Mouse (Mus musculus) bone marrow, adult 2 months (tissue): Measurements from ENCODE around the gene Hoxc11. TPM values are rescaled to one million over a fixed set of nuclear protein-coding genes. Genes with fewer than 3 reads are reported as not detected.

ENCODE experiments used
- H3K27ac ChIP-seq: fragments of 200-500 bp; 2 replicates; pipeline ENCODE4 v1.5.1; 2012; ENCODE audit warnings: low read depth, mild to moderate bottlenecking, control low read depth, inconsistent platforms, low read length; ENCODE audit not compliant: control insufficient read depth, poor library complexity, insufficient read depth
- H3K4me1 ChIP-seq: fragments of 200-500 bp; 2 replicates; pipeline ENCODE4 v1.6.1; 2011; ENCODE audit warnings: low read length; ENCODE audit not compliant: control insufficient read depth, insufficient read depth
- H3K4me3 ChIP-seq: fragments of 200-500 bp; replicated peaks from 2 replicates; pipeline ENCODE3; 2011; ENCODE audit warnings: mild to moderate bottlenecking, low read depth, low read length, control low read depth; ENCODE audit not compliant: control insufficient read depth
- CTCF ChIP-seq: fragments of 200-500 bp; IDR thresholded peaks from 2 replicates; pipeline ENCODE4 v1.5.1; 2011; ENCODE audit warnings: low read length, control low read depth; ENCODE audit not compliant: control insufficient read depth, insufficient read depth
- POLR2A ChIP-seq: fragments of 200-500 bp; IDR thresholded peaks from 2 replicates; pipeline ENCODE4 v1.6.1; 2011; ENCODE audit warnings: low read depth, mild to moderate bottlenecking, control low read depth, low read length, borderline replicate concordance; ENCODE audit not compliant: control insufficient read depth
- WGBS: fragments of 180-500 bp; shearing (Covaris S2); methylation state at CpG from one replicate; pipeline ENCODE4 v1.1.7; 2018; 5-methylcytosine and 5-hydroxymethylcytosine counted together
- polyA plus RNA-seq: library from polyadenylated mRNA; stranded (reverse); fragments of >200 nt; gene quantifications from 2 replicates; pipeline ENCODE4 v1.2.4, GENCODE M21; 2011; ENCODE audit warnings: low replicate concordance; ENCODE audit not compliant: missing spikeins, insufficient read depth, insufficient read length

Gene Hoxc11
- polyA plus RNA-seq, 1 experiment, result not detected

DNA sequence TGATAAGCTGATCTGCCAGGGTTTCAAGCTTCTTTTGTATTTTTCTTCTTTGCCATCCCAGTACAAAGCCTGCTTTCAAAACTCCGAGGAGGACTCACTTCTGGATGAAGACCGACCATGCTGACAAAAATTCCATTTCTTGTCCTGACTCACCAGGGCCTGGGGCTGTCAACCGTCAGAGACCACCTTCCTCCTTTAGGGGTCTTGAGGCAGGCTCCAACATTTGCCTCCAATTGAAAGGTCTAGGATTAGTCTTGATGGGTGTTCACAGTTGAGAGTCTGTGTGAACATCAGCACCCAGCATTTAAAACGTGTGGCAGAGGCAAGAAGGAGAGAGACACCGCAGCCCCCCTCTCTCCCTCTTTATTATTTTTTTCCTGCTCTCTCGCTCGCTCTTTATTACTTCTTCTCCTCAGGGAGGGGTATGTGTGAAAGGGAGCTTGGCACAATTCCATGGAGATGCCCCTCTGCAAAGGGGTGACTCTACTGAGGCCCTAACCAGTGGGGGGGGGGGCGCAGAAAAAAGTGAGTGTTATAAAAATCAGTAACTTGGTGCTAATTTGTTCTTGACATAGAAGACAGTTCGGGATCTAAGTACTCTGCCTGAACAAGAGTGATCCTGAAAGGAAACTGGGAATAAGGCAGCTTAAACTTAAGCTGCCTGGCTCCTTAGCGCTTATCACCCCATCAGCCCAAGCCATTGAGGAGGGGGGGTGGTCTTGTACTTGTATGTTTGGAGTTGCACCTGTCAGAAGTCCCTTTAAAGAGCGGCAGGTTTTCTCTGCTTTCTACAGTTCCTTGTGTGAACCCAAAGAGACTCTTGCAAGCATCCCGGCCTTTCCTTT, 34.7 kb upstream of the Hoxc11 start:
- no peaks in the 10 kb centered on the region for H3K4me1 ChIP-seq
- TF ChIP-seq POLR2A, result no peak
- TF ChIP-seq CTCF, result no peak
- 5% methylated on average over 12 of the region's 12 CpGs for WGBS
- no peak overlapping the region for H3K27ac ChIP-seq
- no peak overlapping the region for H3K4me3 ChIP-seq

DNA sequence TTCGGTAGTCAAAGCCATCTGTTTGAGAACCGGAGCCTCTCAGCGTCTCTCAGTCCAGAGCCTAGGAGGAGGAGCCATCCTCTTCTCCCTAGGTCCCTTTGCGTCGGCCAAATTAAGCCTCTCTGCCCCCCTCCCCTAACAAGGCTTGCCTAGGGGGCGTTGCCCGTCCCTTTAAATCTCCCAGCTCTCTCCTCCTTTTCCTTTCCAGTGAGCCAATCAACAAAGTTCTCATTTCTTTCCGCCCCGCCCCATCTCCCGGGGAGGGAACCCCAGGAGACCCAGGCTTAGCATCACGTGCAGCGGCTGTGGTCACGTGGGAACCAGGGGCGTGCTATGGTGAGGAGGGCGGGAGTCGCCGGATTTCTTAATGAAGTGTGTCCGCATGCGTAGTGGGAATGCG, 33.6 kb upstream of the Hoxc11 start:
- no peak overlapping the region for H3K4me3 ChIP-seq
- TF ChIP-seq POLR2A (no peak), CTCF (no peak)
- WGBS, result 3% methylated on average over 20 of the region's 20 CpGs

DNA sequence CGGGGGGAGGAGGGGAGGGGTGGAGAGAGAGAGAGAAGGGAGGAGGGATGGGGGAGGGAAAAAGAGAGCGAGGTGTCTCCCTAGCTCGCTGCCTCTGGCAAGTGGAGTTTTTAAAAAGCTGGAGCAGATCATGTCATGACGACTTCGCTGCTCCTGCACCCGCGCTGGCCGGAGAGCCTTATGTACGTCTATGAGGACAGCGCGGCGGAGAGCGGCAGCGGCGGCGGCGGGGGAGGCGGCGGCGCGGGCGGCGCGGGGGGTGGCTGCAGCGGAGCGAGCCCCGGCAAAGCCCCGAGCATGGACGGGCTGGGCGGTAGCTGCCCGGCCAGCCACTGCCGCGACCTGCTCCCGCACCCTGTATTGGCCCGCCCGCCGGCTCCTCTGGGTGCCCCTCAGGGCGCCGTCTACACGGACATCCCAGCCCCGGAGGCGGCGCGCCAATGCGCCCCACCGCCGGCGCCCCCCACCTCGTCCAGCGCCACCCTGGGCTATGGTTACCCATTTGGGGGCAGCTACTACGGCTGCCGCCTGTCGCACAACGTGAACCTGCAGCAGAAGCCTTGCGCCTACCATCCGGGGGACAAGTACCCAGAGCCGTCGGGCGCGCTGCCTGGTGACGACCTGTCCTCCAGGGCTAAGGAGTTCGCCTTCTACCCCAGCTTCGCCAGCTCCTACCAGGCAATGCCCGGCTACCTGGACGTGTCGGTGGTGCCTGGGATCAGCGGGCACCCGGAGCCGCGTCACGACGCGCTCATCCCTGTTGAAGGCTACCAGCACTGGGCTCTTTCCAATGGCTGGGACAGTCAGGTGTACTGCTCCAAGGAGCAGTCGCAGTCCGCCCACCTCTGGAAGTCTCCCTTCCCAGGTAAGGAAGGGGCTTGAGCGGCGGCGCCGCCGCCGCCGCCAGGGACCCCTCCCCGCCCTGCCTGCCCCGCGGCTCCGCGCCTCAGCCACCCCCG, 32.9 kb upstream of the Hoxc11 start, which contains the start of gene Hoxc13:
Gene Hoxc13, plus strand, starts transcription at position 51 of the 959 bp plus-strand sequence.
- WGBS, result 5% methylated on average over 86 of the region's 88 CpGs
- no peak for TF ChIP-seq POLR2A
- no peak for TF ChIP-seq CTCF
- no peak within 1 kb of the TSS for H3K4me3 ChIP-seq
- no peaks in the 10 kb centered on the region for H3K4me1 ChIP-seq
- H3K27ac ChIP-seq, result no peak within 1 kb of the TSS

More for the DNA sequence above, 33.6 kb upstream of the Hoxc11 start:
- no peak overlapping the region for H3K27ac ChIP-seq
- no peaks in the 10 kb centered on the region for H3K4me1 ChIP-seq

DNA sequence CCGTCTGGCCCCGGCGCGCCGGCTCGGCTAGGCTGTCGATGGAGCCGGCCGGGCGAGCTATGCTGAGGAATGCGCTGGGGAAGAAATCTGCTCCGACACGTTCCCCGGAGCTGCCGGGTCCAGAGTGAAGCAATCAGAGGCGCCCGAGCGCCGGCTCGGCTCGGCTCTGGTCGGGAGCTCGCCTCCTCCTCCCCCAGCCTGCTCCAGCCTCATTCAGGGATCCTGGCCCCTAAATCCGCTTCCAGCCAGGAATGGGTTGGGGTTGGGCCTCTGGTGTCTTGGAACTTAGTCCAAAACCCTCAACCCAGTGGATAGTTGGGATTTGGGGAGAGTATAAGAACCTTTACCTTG, 32.2 kb upstream of the Hoxc11 start:
- no peak overlapping the region for H3K27ac ChIP-seq
- WGBS, result 6% methylated on average over 24 of the region's 24 CpGs
- H3K4me1 ChIP-seq, result no peaks in the 10 kb centered on the region
- TF ChIP-seq CTCF (no peak), POLR2A (no peak)
- no peak overlapping the region for H3K4me3 ChIP-seq

DNA sequence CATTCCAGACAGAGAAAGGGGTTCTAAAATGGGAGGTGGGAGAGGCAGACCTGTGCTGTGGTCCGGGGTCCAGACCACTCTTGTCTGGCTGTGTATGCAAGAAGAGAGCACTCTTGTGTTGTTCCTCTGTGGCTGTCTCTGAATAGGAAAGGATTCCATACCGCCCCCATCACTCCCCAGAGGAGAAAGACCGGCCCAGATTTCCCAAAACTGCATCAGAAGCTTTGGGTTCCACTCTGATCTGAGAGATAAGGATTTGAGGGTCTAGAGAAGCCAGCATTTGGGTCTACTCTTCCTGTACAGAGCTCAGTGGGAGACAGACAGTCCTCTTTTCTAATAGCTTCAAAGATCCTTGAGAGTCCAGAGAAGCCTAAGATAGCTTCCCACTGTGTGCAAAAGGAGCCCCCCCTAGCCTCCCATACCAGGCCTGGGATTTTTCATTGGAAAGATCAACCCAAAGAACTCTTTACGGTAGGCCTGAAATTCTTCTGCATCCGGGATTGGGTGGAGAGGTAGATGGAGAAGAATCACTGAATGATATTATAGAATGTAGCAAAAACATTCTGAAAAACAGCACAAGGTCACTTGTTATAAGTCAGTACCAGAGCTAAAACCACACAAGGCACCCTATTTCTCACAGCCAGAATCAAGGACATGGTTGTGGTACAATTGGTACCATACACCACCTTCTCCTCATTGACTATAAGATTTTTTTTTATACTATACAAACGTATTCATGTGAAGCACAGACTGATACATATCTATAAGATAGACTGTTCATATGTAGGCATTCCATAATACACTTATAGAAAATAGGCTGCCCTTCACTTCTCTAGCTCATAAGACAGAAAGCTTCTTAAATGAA, 31.4 kb upstream of the Hoxc11 start:
- no peak for TF ChIP-seq CTCF
- no peak for TF ChIP-seq POLR2A
- Histone ChIP-seq H3K4me1 (no peaks in the 10 kb centered on the region), H3K4me3 (no peak overlapping the region), H3K27ac (no peak overlapping the region)
- 11% methylated on average over 6 of the region's 6 CpGs for WGBS

DNA sequence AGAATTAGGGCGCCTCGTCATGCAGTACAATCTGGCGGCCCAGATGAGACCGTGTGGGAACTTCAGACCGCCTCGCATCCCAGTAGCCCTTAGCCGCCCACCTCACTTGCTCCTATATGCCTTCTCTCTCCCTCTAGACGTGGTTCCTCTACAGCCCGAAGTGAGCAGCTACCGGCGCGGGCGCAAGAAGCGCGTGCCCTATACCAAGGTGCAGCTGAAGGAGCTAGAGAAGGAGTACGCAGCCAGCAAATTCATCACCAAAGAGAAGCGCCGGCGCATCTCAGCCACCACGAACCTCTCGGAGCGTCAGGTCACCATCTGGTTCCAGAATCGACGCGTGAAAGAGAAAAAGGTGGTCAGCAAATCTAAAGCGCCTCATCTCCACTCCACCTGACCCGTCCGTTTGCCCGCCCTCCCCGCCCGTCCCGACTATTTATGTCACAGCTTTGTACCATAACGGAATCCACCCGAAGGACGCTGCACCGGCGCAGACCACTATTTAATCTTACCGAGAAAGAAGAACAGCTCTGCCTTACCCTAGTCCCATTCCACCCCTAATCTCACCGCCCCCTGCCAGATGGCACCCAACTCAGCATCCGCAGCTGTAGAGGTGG, 27.1 kb upstream of the Hoxc11 start:
- 4% methylated on average over 40 of the region's 40 CpGs for WGBS
- TF ChIP-seq POLR2A, result no peak
- no peak for TF ChIP-seq CTCF
- H3K4me3 ChIP-seq, result no peak overlapping the region

DNA sequence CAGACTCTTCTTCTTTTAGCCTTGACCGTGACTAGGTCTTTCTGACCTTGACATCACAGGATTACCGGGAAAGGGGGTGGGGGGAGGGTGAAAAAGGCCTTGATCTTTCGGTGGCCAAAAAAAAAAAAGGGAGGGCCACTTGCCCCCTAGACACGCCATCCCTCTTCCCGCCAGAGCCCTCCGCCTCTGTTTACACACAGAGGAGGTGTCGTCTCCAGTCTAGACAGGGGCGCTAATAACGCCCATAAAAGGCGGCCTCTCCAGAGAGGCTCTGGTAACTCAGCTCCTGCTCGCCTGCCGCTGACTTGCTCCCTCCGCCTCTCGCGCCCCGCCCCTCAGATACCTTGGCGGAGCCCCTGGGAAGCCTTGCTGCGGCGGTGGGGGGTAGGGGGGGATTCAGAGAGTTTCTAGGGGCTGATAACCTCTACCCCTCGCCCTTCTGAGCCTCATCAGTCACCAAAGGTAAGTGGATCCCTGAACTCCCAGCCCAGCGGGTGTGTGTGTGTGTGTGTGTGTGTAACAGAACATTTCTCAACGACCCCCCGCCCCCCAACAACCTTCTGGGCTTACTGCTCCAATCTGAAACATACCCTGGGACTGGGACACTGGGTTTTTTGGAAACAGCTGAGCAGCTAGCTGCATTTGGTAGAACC, 22.4 kb upstream of the Hoxc11 start:
- Histone ChIP-seq H3K27ac (no peak overlapping the region), H3K4me3 (no peak overlapping the region), H3K4me1 (no peaks in the 10 kb centered on the region)
- TF ChIP-seq CTCF, result no peak
- no peak for TF ChIP-seq POLR2A
- WGBS, result 6% methylated on average over 23 of the region's 23 CpGs

More for the DNA sequence above, 27.1 kb upstream of the Hoxc11 start:
- Histone ChIP-seq H3K4me1 (no peaks in the 10 kb centered on the region), H3K27ac (no peak overlapping the region)
